Mouse (Mus musculus) liver, embryonic 18 days (tissue): ENCODE data around the gene Hnf1b. TPM values are rescaled to one million over a fixed set of nuclear protein-coding genes. Genes with fewer than 3 reads are reported as not detected.

Experiments
- polyA plus RNA-seq: library from polyadenylated mRNA; depleted of rRNA; stranded (reverse); fragments of >200 nt; gene quantifications from 2 replicates; pipeline ENCODE4 v1.2.3, GENCODE M21; 2012; rRNA removed

Hnf1b gene
- 6.7 and 8.4 TPM in 2 replicates for polyA plus RNA-seq

GRCm38 (mm10) chr11:83849529-83850335 lies at the start of gene Hnf1b:
Gene Hnf1b (plus strand): TSS chr11:83850063.

GRCm38 (mm10) chr11:83941950-83942840 lies 92.3 kb downstream of the Hnf1b start, which contains the start of gene Ddx52:
Gene Ddx52 (plus strand): TSS chr11:83942062.

Other genes with a start within 250 kb of the Hnf1b start
- not detected in 2 replicates for gene Rpl9-ps1, start 204.4 kb upstream of the Hnf1b start, polyA plus RNA-seq
- 0.90 and 1.7 TPM in 2 replicates for gene Ccl3, start 200.7 kb upstream of the Hnf1b start, polyA plus RNA-seq
- gene Ccl4, start 187.5 kb upstream of the Hnf1b start, polyA plus RNA-seq: 0.91 and 1.3 TPM in 2 replicates
- 12.9 and 14.2 TPM in 2 replicates for gene Wfdc17, start 146.1 kb upstream of the Hnf1b start, polyA plus RNA-seq
- gene Wfdc18, start 141.0 kb upstream of the Hnf1b start, polyA plus RNA-seq: not detected in 2 replicates
- gene Wfdc21, start 103.1 kb upstream of the Hnf1b start, polyA plus RNA-seq: 81.8 and 118 TPM in 2 replicates
- gene Heatr6, start 96.4 kb upstream of the Hnf1b start, polyA plus RNA-seq: 5.3 and 6.2 TPM in 2 replicates
- 6.8 and 6.9 TPM in 2 replicates for gene Ddx52, start 92.0 kb downstream of the Hnf1b start, polyA plus RNA-seq
- gene Synrg, start 114.4 kb downstream of the Hnf1b start, polyA plus RNA-seq: 3.2 and 3.6 TPM in 2 replicates
- 1.7 and 2.2 TPM in 2 replicates for gene Dusp14, start 219.2 kb downstream of the Hnf1b start, polyA plus RNA-seq